Comparison of ENCODE assay signal across 7 mouse cellular contexts in the genomic region with DNA sequence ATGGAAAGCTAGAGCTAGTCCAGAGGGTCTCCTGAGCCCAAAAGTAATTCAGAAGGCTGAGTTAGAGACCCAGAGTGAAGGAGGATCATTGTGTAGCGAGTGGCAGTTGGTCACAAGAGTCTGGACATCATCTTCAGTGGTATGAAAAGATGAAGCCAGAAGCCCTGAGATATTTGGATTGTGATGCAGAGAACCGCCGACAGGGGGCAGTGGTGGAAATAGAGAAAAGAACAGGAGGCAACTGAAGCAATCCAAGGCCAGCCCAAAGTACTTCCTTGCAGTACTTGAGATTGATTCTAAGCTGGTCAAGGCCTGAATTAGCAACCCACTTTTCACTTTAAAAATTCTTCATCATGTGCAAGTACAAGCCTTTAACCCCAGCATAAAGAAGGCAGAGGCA.
DNase-seq lines count a peak whose midpoint lies in the region; ATAC-seq and TF ChIP-seq lines count a peak whose summit lies in the region.

No protein-coding gene starts in this region.

- no peaks in the 10 kb centered on the region for H3K36me3 ChIP-seq in liver, embryonic 11.5 days (ENCODE audit: control insufficient read depth, insufficient read depth, low read length)
- H3K36me3 ChIP-seq in stomach, postnatal 0 days (ENCODE audit: control insufficient read depth, insufficient read depth, low read length) = no peaks in the 10 kb centered on the region

- TF ChIP-seq CTCF in Patski (IDR thresholded peaks at IDR 0.05) = peak; percentile 60
- TF ChIP-seq CTCF in stomach, postnatal 0 days (IDR thresholded peaks at IDR 0.05; ENCODE audit: low read depth) = peak; percentile 60

- no peak overlapping the region for H3K9ac ChIP-seq in liver, embryonic 11.5 days (ENCODE audit: low read depth, low read length)
- no peak overlapping the region for H3K9ac ChIP-seq in stomach, postnatal 0 days (ENCODE audit: low read length)

- CTCF ChIA-PET in Patski (lab: Charles Lee) = no interaction called here

- 11% methylated on average over 3 of the region's 3 CpGs for WGBS in liver, embryonic 11.5 days
- WGBS in stomach, postnatal 0 days = 23% methylated on average over 3 of the region's 3 CpGs

- no peaks in the 10 kb centered on the region for H3K4me1 ChIP-seq in liver, embryonic 11.5 days (replicated peaks; ENCODE audit: control insufficient read depth, insufficient read depth, low read length)
- H3K4me1 ChIP-seq in stomach, postnatal 0 days (replicated peaks; ENCODE audit: control insufficient read depth, insufficient read depth) = no peaks in the 10 kb centered on the region

- ATAC-seq in liver, embryonic 11.5 days (replicated peaks; ENCODE audit: low FRiP score) = no peak
- no peak for ATAC-seq in Patski
- ATAC-seq in stomach, postnatal 0 days (ENCODE audit: low FRiP score, low TSS enrichment) = no peak

- H3K4me2 ChIP-seq in liver, embryonic 11.5 days = no peak overlapping the region
- no peak overlapping the region for H3K4me2 ChIP-seq in stomach, postnatal 0 days (replicated peaks; ENCODE audit: low read depth)

- POLR2A ChIA-PET in Patski (lab: Charles Lee) = no interaction called here

- H3K4me3 ChIP-seq in liver, embryonic 11.5 days (ENCODE audit: low read depth, low read length) = no peak overlapping the region
- no peak overlapping the region for H3K4me3 ChIP-seq in stomach, postnatal 0 days (ENCODE audit: low read depth, low read length)

- no peak overlapping the region for H3K27ac ChIP-seq in liver, embryonic 11.5 days (ENCODE audit: low read depth, low read length)
- no peak overlapping the region for H3K27ac ChIP-seq in stomach, postnatal 0 days (replicated peaks)

- in situ Hi-C loops in Patski (cut with MboI; ENCODE audit: low pct_unique_long_range_greater_than_20kb) = no loop called here

- intact Hi-C loops in left cerebral cortex, postnatal 25 days (cut with DNase I) = no loop called here

- no peaks in the 10 kb centered on the region for H3K9me3 ChIP-seq in liver, embryonic 11.5 days (ENCODE audit: control insufficient read depth, low read length)
- no peaks in the 10 kb centered on the region for H3K9me3 ChIP-seq in stomach, postnatal 0 days (ENCODE audit: control insufficient read depth, low read length)

- H3K27me3 ChIP-seq in liver, embryonic 11.5 days (replicated peaks; ENCODE audit: control insufficient read depth, insufficient read depth, low read length) = no peaks in the 10 kb centered on the region
- no peaks in the 10 kb centered on the region for H3K27me3 ChIP-seq in Patski
- H3K27me3 ChIP-seq in stomach, postnatal 0 days (ENCODE audit: control insufficient read depth, insufficient read depth, low read length) = no peaks in the 10 kb centered on the region

- peak; percentile 44 for DNase-seq in liver
- DNase-seq in liver, embryonic 11.5 days (ENCODE audit: low spot score) = no peak
- DNase-seq in Patski (ENCODE audit: low read depth, low spot score) = no peak
- peak; percentile 6 for DNase-seq in c-Kit-positive CD71-positive TER-119-positive erythroid progenitor cells, embryonic 14.5 days (ENCODE audit: low spot score)
- DNase-seq in gastrocnemius, adult 8-10 months (ENCODE audit: low spot score in 2 of 2) = peak; percentile 37 to 57
- DNase-seq in left cerebral cortex, postnatal 25 days (ENCODE audit: low spot score in 2 of 2) = peak; percentile 27 to 56
- DNase-seq in stomach, postnatal 0 days (ENCODE audit: low spot score) = peak; percentile 26

- no peak for TF ChIP-seq EP300 in stomach, postnatal 0 days (optimal IDR thresholded peaks at IDR 0.05)

Comparison
In these comparisons a context has a peak if more than half of its experiments do, and no peak if none do; other contexts are left out.
1. DNase-seq: peak in liver (single experiment), c-Kit-positive CD71-positive TER-119-positive erythroid progenitor cells, embryonic 14.5 days (single experiment), gastrocnemius, adult 8-10 months (2 of 2), left cerebral cortex, postnatal 25 days (2 of 2) and stomach, postnatal 0 days (single experiment); none in liver, embryonic 11.5 days (single experiment) and Patski (single experiment).